Mouse (Mus musculus): Measurements from ENCODE around the gene Ttf1.
"Not testable (repeated sequence)": the region's sequence is repeated elsewhere in the genome, so short reads cannot be mapped to it uniquely, and the experiment has no call there.

The Ttf1 gene

GRCm38 (mm10) chr2:29054991-29055390, 5.1 kb upstream of the Ttf1 start, which contains the start of gene Cfap77:
Gene Cfap77 (minus strand): TSS chr2:29055066.
- DNase-seq (ENCODE audit: low read depth), result peak; percentile 71

- DNase-seq (ENCODE audit: low read depth), result no peak
Measured at GRCm38 (mm10) chr2:29065796-29066195, 5.7 kb downstream of the Ttf1 start.

GRCm38 (mm10) chr2:29066410-29066809, 6.3 kb downstream of the Ttf1 start:
- no peak for DNase-seq (ENCODE audit: low read depth)

- no peak for DNase-seq (ENCODE audit: low read depth)
Measured at GRCm38 (mm10) chr2:29074676-29075075, 14.6 kb downstream of the Ttf1 start.

- no peak for DNase-seq (ENCODE audit: low read depth)
Measured at GRCm38 (mm10) chr2:29075331-29076070, 15.4 kb downstream of the Ttf1 start.

- DNase-seq (ENCODE audit: low read depth), result no peak
Measured at GRCm38 (mm10) chr2:29076226-29076625, 16.2 kb downstream of the Ttf1 start.

GRCm38 (mm10) chr2:29081965-29082364, 21.9 kb downstream of the Ttf1 start:
- DNase-seq (ENCODE audit: low read depth), result no peak

- no peak for DNase-seq (ENCODE audit: low read depth)
Measured at GRCm38 (mm10) chr2:29086026-29086425, 26.0 kb downstream of the Ttf1 start.

GRCm38 (mm10) chr2:29089276-29089675, 29.2 kb downstream of the Ttf1 start:
- not testable (repeated sequence) for DNase-seq (ENCODE audit: low read depth)

- no peak for DNase-seq (ENCODE audit: low read depth)
Measured at GRCm38 (mm10) chr2:29095674-29096073, 35.6 kb downstream of the Ttf1 start.

GRCm38 (mm10) chr2:29096751-29097150, 36.7 kb downstream of the Ttf1 start:
- no peak for DNase-seq (ENCODE audit: low read depth)

- DNase-seq (ENCODE audit: low read depth), result no peak
Measured at GRCm38 (mm10) chr2:29097465-29097864, 37.4 kb downstream of the Ttf1 start.

GRCm38 (mm10) chr2:29097955-29098354, 37.9 kb downstream of the Ttf1 start:
- DNase-seq (ENCODE audit: low read depth), result not testable (repeated sequence)

- no peak for DNase-seq (ENCODE audit: low read depth)
Measured at GRCm38 (mm10) chr2:29098786-29099185, 38.7 kb downstream of the Ttf1 start.

- DNase-seq (ENCODE audit: low read depth), result no peak
Measured at GRCm38 (mm10) chr2:29099646-29100045, 39.6 kb downstream of the Ttf1 start.

- no peak for DNase-seq (ENCODE audit: low read depth)
Measured at GRCm38 (mm10) chr2:29100822-29101534, 40.9 kb downstream of the Ttf1 start.

- not testable (repeated sequence) for DNase-seq (ENCODE audit: low read depth)
Measured at GRCm38 (mm10) chr2:29102416-29103377, 42.6 kb downstream of the Ttf1 start.

GRCm38 (mm10) chr2:29120969-29121368, 60.9 kb downstream of the Ttf1 start:
- DNase-seq (ENCODE audit: low read depth), result no peak

- DNase-seq (ENCODE audit: low read depth), result no peak
Measured at GRCm38 (mm10) chr2:29122446-29122845, 62.4 kb downstream of the Ttf1 start.

- DNase-seq (ENCODE audit: low read depth), result no peak
Measured at GRCm38 (mm10) chr2:29123907-29124569, 64.0 kb downstream of the Ttf1 start, which contains the start of gene Setx. Gene Setx (plus strand): TSS chr2:29124181.

- DNase-seq (ENCODE audit: low read depth), result no peak
Measured at GRCm38 (mm10) chr2:29124571-29124935, 64.5 kb downstream of the Ttf1 start.

All from c-Kit-positive CD71-positive TER-119-negative erythroid progenitor cells, embryonic 14.5 days (primary cell).